Mouse (Mus musculus) liver, embryonic 15.5 days (tissue): Measurements from ENCODE around the gene Hoxd4. TPM values are rescaled to one million over a fixed set of nuclear protein-coding genes. Genes with fewer than 3 reads are reported as not detected.
A peak's percentile ranks its signal among the peaks of the same experiment; 100 is the strongest.

ENCODE experiments used
- ATAC-seq: fragments of 200-750 bp; cut with Nextera tagmentation; 2 replicates; pipeline ENCODE4 v1.8.0; 2017; ENCODE audit warnings: moderate number of reproducible peaks, mild to moderate bottlenecking, moderate library complexity; ENCODE audit not compliant: insufficient read depth
- H3K27ac ChIP-seq: fragments of 300-500 bp; sonication (generic); replicated peaks from 2 replicates; pipeline ENCODE4 v1.5.1; 2015; ENCODE audit warnings: mild to moderate bottlenecking, inconsistent platforms
- H3K27me3 ChIP-seq: fragments of 300-500 bp; sonication (generic); 2 replicates; pipeline ENCODE4 v1.6.1; 2015; ENCODE audit warnings: mild to moderate bottlenecking, inconsistent platforms
- H3K36me3 ChIP-seq: fragments of 300-500 bp; sonication (generic); replicated peaks from 2 replicates; pipeline ENCODE4 v1.6.1; 2015; ENCODE audit warnings: moderate library complexity, mild to moderate bottlenecking, inconsistent platforms
- H3K4me1 ChIP-seq: fragments of 300-500 bp; sonication (generic); replicated peaks from 2 replicates; pipeline ENCODE4 v1.6.1; 2015; ENCODE audit warnings: inconsistent platforms
- H3K4me2 ChIP-seq: fragments of 300-500 bp; sonication (generic); 2 replicates; pipeline ENCODE4 v1.6.1; 2015; ENCODE audit warnings: moderate library complexity, mild to moderate bottlenecking, inconsistent platforms
- H3K4me3 ChIP-seq: fragments of 300-500 bp; sonication (generic); replicated peaks from 2 replicates; pipeline ENCODE4 v1.5.1; 2015; ENCODE audit warnings: mild to moderate bottlenecking, inconsistent platforms
- H3K9ac ChIP-seq: fragments of 300-500 bp; sonication (generic); 2 replicates; pipeline ENCODE4 v1.6.1; 2015; ENCODE audit warnings: moderate library complexity, mild to moderate bottlenecking, inconsistent platforms
- H3K9me3 ChIP-seq: fragments of 300-500 bp; sonication (generic); replicated peaks from 2 replicates; pipeline ENCODE4 v1.6.1; 2016; ENCODE audit warnings: inconsistent platforms
- WGBS: fragments of 180-500 bp; shearing (Covaris S2); methylation state at CpG from one replicate; pipeline ENCODE4 v1.1.7; 2015; ENCODE audit warnings: mixed read lengths; ENCODE audit not compliant: insufficient replicate concordance; 5-methylcytosine and 5-hydroxymethylcytosine counted together
- polyA plus RNA-seq: library from polyadenylated mRNA; unstranded; fragments of >200 nt; fragmentation: Nextera tagmentation; extraction: Ambion mirVana; gene quantifications from 2 replicates; pipeline ENCODE4 v1.2.1, GENCODE M21; 2015

The Hoxd4 gene
- polyA plus RNA-seq, 1 experiment from 2014 or later = not detected

- 4% methylated on average over 34 of the region's 34 CpGs for WGBS
- Histone ChIP-seq H3K36me3 (no peaks in the 10 kb centered on the region), H3K4me1 (peaks cover 6% of the 10 kb centered on the region), H3K4me3 (no peak overlapping the region), H3K4me2 (no peak overlapping the region), H3K9ac (no peak overlapping the region), H3K27me3 (peaks cover 100% of the 10 kb centered on the region), H3K27ac (no peak overlapping the region), H3K9me3 (no peaks in the 10 kb centered on the region)
- no peak for ATAC-seq
Observed at GRCm38 (mm10) chr2:74696442-74697335, 15.0 kb upstream of the Hoxd4 start.

DNA sequence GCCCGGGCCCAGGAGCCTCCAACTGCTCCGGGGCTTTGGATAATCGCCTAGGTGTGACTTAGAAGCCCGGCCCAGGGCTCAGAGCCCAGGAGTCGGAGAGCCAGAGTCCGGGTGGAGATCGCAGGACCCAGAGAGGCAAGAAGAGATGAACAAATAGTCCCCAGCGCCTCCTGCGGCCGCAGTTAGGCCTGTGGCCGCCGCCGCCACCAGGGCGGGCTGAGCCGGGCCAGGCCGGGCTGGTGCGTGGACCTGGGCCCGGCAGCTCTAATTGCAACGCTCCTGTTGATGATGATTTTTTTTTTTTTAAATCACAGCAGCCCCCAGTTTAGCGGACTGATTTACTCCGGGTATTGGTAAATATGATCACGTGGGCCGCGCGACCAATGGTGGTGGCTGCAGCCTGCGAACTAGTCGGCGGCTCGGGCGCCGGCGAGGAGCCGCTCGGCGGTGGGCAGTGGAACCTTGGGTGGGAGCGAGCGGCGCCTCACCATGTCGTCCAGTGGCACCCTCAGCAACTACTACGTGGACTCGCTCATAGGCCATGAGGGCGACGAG, 14.1 kb upstream of the Hoxd4 start, which contains the start of gene Hoxd9:
Gene Hoxd9 (plus strand): TSS at position 161 of the 555 bp plus-strand sequence.
- H3K27ac ChIP-seq = no peak within 1 kb of the TSS
- ATAC-seq = no peak

GRCm38 (mm10) chr2:74698201-74699052, 13.3 kb upstream of the Hoxd4 start:
- H3K9ac ChIP-seq = no peak overlapping the region
- H3K27ac ChIP-seq = no peak overlapping the region
- H3K27me3 ChIP-seq = peaks cover 100% of the 10 kb centered on the region
- H3K9me3 ChIP-seq = no peaks in the 10 kb centered on the region
- peak overlapping the region; percentile 55 for H3K4me2 ChIP-seq
- H3K4me3 ChIP-seq = peak overlapping the region; percentile 30
- no peaks in the 10 kb centered on the region for H3K36me3 ChIP-seq
- WGBS = 1% methylated on average over 84 of the region's 86 CpGs
- ATAC-seq = no peak
- peaks cover 6% of the 10 kb centered on the region for H3K4me1 ChIP-seq

More for the DNA sequence above, 14.1 kb upstream of the Hoxd4 start, which contains the start of gene Hoxd9:
- Histone ChIP-seq H3K27me3 (peaks cover 100% of the 10 kb centered on the region), H3K4me1 (peaks cover 6% of the 10 kb centered on the region), H3K36me3 (no peaks in the 10 kb centered on the region), H3K9ac (no peak within 1 kb of the TSS), H3K4me3 (peak within 1 kb of the TSS; percentile 30), H3K4me2 (peak within 1 kb of the TSS; percentile 55), H3K9me3 (no peaks in the 10 kb centered on the region)
- under 1% methylated on average over 43 of the region's 43 CpGs for WGBS

DNA sequence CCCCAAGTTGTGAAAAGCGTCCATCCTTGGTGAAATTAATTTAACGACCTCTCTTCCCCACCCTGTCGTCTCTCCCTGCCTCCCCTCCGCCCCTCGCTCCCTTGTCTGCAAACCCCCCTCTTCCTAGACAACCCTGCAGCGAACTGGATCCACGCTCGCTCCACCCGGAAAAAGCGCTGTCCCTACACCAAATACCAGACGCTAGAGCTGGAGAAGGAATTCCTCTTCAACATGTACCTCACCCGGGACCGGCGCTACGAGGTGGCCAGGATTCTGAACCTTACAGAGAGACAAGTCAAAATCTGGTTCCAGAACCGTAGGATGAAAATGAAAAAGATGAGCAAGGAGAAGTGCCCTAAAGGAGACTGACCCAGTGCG, 12.7 kb upstream of the Hoxd4 start:
- no peak overlapping the region for H3K27ac ChIP-seq
- no peak overlapping the region for H3K4me2 ChIP-seq
- peaks cover 6% of the 10 kb centered on the region for H3K4me1 ChIP-seq
- ATAC-seq = no peak
- H3K27me3 ChIP-seq = peaks cover 100% of the 10 kb centered on the region
- no peaks in the 10 kb centered on the region for H3K9me3 ChIP-seq
- no peak overlapping the region for H3K9ac ChIP-seq
- no peaks in the 10 kb centered on the region for H3K36me3 ChIP-seq
- 4% methylated on average over 17 of the region's 17 CpGs for WGBS
- no peak overlapping the region for H3K4me3 ChIP-seq

- H3K36me3 ChIP-seq = no peaks in the 10 kb centered on the region
- H3K4me3 ChIP-seq = no peak overlapping the region
- no peaks in the 10 kb centered on the region for H3K9me3 ChIP-seq
- H3K4me1 ChIP-seq = peaks cover 11% of the 10 kb centered on the region
- no peak for ATAC-seq
- no peak overlapping the region for H3K4me2 ChIP-seq
- no peak overlapping the region for H3K9ac ChIP-seq
- H3K27ac ChIP-seq = no peak overlapping the region
- H3K27me3 ChIP-seq = peaks cover 100% of the 10 kb centered on the region
- WGBS = 11% methylated on average over 23 of the region's 23 CpGs
Observed at GRCm38 (mm10) chr2:74699664-74700545, 11.8 kb upstream of the Hoxd4 start.

- ATAC-seq = no peak
- H3K4me2 ChIP-seq = no peak overlapping the region
- peaks cover 17% of the 10 kb centered on the region for H3K4me1 ChIP-seq
- no peak overlapping the region for H3K4me3 ChIP-seq
- peaks cover 100% of the 10 kb centered on the region for H3K27me3 ChIP-seq
- 7% methylated on average over 22 of the region's 22 CpGs for WGBS
- H3K36me3 ChIP-seq = no peaks in the 10 kb centered on the region
- H3K9me3 ChIP-seq = no peaks in the 10 kb centered on the region
- H3K27ac ChIP-seq = no peak overlapping the region
- no peak overlapping the region for H3K9ac ChIP-seq
Observed at GRCm38 (mm10) chr2:74700546-74701112, 11.1 kb upstream of the Hoxd4 start.

DNA sequence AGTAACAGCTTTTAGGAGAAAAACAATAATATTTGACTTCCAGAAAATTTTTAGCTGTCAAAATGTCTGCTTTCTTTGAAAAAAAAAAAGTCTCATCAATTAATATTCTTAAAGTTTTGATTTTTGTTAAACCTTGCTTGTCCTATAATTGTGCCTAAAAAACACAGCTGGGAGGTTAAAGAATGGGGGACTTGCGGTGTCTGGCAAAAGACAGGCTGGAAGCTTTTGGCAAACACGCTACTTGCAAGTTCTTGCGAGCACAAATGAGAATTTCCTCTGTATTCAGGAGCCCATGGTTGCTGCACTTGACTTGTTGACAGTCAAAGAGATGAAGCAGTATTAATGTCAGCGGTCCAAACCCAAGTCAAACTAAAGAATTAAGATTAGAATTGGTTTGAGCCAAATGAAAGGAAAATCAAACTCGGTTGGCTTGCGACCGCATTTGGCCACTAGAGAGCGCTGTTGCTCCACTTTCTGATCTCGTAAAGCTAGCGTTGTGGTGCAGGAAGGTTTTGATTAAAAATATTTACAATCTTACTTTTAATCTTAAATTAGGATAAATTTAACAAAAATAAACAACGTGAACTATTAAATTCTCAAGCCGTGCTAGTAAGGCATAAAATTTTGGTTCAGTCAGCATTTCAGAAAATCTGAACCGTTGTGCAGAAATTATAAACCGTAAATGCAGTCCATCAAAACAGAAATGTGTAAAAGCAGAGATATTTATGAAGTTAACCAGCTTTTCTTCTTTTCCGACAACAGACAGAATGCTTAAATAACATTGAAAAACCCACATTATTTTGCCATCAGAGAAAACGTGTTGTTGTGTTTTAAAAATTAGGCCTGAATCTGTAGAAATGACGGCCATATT, 9.5 kb upstream of the Hoxd4 start:
- Histone ChIP-seq H3K27me3 (peaks cover 100% of the 10 kb centered on the region), H3K9me3 (no peaks in the 10 kb centered on the region), H3K4me1 (peaks cover 17% of the 10 kb centered on the region), H3K9ac (no peak overlapping the region), H3K36me3 (no peaks in the 10 kb centered on the region), H3K4me2 (no peak overlapping the region), H3K4me3 (no peak overlapping the region), H3K27ac (no peak overlapping the region)
- ATAC-seq = no peak
- 15% methylated on average over 17 of the region's 17 CpGs for WGBS

DNA sequence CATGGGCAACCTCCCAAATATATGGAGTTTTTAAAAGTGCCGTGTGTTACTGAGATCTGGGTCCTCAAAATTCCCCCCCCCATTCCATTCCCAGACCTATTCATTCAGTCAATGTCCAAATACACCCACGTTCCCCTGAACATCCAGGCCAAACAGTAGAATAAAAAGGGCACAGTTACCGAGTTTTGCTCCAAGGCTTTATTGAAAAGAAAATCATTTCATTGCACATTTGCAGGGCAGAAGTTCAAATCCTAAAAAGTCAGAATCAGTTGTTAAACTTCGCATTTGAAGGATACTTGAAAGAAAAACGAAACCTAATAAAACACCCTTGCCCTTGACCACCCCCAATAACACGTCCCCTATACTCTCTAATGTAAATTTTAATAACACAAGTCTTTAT, 8.9 kb upstream of the Hoxd4 start:
- no peak overlapping the region for H3K27ac ChIP-seq
- WGBS = 28% methylated on average over 6 of the region's 6 CpGs
- ATAC-seq = no peak
- peaks cover 100% of the 10 kb centered on the region for H3K27me3 ChIP-seq
- no peaks in the 10 kb centered on the region for H3K36me3 ChIP-seq
- H3K9me3 ChIP-seq = no peaks in the 10 kb centered on the region
- H3K4me1 ChIP-seq = peaks cover 13% of the 10 kb centered on the region
- H3K4me2 ChIP-seq = no peak overlapping the region
- no peak overlapping the region for H3K4me3 ChIP-seq
- no peak overlapping the region for H3K9ac ChIP-seq

GRCm38 (mm10) chr2:74703317-74703716, 8.4 kb upstream of the Hoxd4 start:
- no peak for ATAC-seq
- no peak overlapping the region for H3K27ac ChIP-seq
- H3K9me3 ChIP-seq = no peaks in the 10 kb centered on the region
- 15% methylated on average over 10 of the region's 10 CpGs for WGBS
- peaks cover 10% of the 10 kb centered on the region for H3K4me1 ChIP-seq
- no peak overlapping the region for H3K9ac ChIP-seq
- H3K27me3 ChIP-seq = peaks cover 100% of the 10 kb centered on the region
- no peak overlapping the region for H3K4me3 ChIP-seq
- H3K4me2 ChIP-seq = no peak overlapping the region
- H3K36me3 ChIP-seq = no peaks in the 10 kb centered on the region
